Mouse (Mus musculus): ENCODE measurements around the gene Ppdpf. TPM values are rescaled to one million over a fixed set of nuclear protein-coding genes. Genes with fewer than 3 reads are reported as not detected.
A peak's percentile ranks its signal among the peaks of the same experiment; 100 is the strongest.

Ppdpf gene
- polyA plus RNA-seq (2015; fragmentation: Nextera tagmentation; extraction: Ambion mirVana), result 432 and 436 TPM in 2 replicates

DNA sequence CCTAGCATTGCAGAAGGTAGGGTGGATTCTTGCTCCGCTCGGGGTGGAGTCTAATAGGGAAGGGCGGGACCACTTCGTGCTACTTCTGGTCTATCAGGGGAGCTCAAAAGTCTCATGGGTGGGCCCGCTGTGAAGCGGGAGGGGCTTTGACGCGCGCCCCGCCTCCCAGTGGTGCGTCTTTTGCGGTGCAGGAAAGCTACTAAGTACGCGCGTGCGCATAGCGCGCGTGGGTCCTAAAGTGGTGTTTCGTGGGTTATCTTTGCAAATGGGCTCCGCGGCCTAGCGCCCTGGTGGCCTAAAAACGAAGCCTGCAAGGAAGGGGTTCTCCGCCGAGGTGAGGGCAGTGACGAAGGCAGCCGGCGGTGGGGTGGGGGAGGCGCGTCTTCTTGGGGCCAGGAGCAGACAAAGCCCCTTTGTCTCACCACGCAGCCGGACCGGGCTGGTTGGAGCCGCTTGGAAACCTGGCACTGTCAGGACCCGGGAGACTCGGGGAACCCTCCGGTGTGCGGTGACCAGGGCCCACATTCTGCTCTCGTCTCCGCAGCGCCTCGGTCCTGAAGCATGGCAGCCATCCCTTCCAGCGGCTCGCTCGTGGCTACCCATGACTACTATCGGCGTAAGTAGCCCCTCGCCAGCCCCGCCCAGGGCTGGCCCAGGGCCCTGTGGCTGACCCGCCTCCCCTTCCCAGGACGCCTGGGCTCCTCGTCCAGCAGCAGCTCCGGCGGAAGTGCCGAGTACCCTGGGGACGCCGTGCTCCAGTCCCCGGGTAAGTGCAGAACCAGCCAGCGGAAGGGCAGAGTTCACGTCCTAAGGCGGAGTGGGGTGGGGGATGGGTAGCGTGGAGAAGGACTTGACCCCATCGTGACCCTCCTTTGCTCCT is at the start of gene Ppdpf:
TSS of gene Ppdpf (plus strand) at position 127 of the 880 bp plus-strand sequence.
- Histone ChIP-seq H3K27me3 (replicated peaks) (no peaks in the 10 kb centered on the region), H3K9ac (peak within 1 kb of the TSS; percentile 94), H3K4me3 (peak within 1 kb of the TSS; percentile 78), H3K4me2 (peak within 1 kb of the TSS; percentile 65), H3K4me1 (peaks cover 18% of the 10 kb centered on the region), H3K9me3 (no peaks in the 10 kb centered on the region), H3K36me3 (replicated peaks) (0 out of 2 replicates have a peak, but pooled peaks cover 4% of the 10 kb centered on the region), H3K27ac (peak within 1 kb of the TSS; percentile 95)
- under 1% methylated on average over 64 of the region's 64 CpGs for whole genome bisulfite sequencing
- peak; percentile 90 for ATAC-seq (replicated peaks)

- no peak overlapping the region for H3K4me3 ChIP-seq
- H3K27me3 ChIP-seq (replicated peaks), result peaks cover 6% of the 10 kb centered on the region; the same call in 1 of the 2 replicates
- WGBS, result 86% methylated on average over 5 of the region's 5 CpGs
- no peak for ATAC-seq (replicated peaks)
- H3K4me1 ChIP-seq, result peaks cover 6% of the 10 kb centered on the region
- no peak overlapping the region for H3K4me2 ChIP-seq
- no peaks in the 10 kb centered on the region for H3K9me3 ChIP-seq
- H3K9ac ChIP-seq, result no peak overlapping the region
- H3K36me3 ChIP-seq (replicated peaks), result no peaks in the 10 kb centered on the region
- no peak overlapping the region for H3K27ac ChIP-seq
These were observed 47.3 kb upstream of the Ppdpf start for GRCm38 (mm10) chr2:181139641-181140193.

DNA sequence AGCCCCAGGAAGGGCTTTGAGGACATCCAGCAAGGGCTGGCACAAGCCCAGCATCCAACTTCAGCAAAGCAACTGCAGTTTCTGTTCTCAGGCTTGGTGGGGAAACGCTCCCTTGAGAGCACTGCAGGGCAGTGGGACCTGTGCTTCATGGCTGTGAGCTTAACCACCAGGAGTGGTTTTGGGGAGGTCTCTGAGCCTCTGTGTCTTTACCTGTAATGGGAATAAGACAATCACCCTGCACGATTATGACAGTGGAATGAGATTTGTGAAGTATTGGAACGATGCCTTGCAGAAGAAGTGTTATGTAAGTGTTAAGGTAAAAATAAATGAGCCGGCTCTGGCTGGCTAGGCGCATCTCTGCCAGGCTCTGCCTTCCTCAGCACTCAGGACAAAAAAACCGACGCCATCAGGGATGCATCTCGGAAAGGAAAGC is 44.3 kb upstream of the Ppdpf start:
- Histone ChIP-seq H3K4me2 (no peak overlapping the region), H3K4me1 (peaks cover 6% of the 10 kb centered on the region), H3K36me3 (replicated peaks) (0 out of 2 replicates have a peak, but pooled peaks cover 4% of the 10 kb centered on the region), H3K9me3 (no peaks in the 10 kb centered on the region), H3K27me3 (replicated peaks) (peaks cover 2% of the 10 kb centered on the region), H3K9ac (no peak overlapping the region), H3K27ac (no peak overlapping the region), H3K4me3 (no peak overlapping the region)
- 64% methylated on average over 8 of the region's 8 CpGs for WGBS
- no peak for ATAC-seq (replicated peaks)

DNA sequence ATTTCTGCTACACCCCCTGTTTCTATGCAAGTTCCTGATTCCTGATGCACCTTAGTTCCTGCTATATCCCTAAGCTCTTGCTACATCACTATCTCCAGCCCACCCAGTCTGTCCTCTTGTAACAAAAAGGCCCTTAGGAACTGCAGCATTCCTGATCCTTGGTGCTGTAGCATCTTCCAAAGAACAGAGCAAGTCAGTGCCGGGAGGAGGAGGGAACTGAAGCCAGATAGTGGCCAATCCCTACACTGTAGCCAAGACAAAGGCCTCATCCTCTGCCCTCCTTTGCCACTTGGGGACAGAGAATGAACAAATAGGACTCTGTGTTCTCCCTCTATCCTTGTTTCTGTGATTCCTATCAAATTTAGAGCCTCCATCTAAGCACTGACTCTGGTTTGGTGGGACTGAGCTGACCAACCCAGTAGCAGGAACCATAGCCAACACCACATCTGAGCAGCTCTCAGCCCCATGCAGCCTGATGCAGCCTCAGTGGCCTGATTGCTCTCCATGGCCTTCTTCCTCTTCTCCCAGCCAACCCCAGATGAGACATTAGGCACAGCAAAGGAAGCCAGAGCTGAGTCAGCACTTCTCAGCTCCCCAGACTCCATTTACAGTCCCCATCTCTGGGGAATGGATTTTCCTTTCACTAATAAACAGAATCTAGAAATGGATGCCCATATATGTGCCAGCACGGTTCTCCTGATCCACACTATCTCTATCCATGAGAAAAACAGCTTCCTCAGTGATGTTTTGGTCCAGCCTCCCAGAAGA is 43.4 kb upstream of the Ppdpf start:
- 68% methylated on average over 2 of the region's 2 CpGs for WGBS
- Histone ChIP-seq H3K27ac (no peak overlapping the region), H3K36me3 (replicated peaks) (0 out of 2 replicates have a peak, but pooled peaks cover 4% of the 10 kb centered on the region), H3K9me3 (no peaks in the 10 kb centered on the region), H3K4me2 (no peak overlapping the region), H3K4me3 (no peak overlapping the region), H3K4me1 (peaks cover 15% of the 10 kb centered on the region), H3K27me3 (replicated peaks) (peaks cover 2% of the 10 kb centered on the region), H3K9ac (no peak overlapping the region)
- ATAC-seq (replicated peaks), result no peak

DNA sequence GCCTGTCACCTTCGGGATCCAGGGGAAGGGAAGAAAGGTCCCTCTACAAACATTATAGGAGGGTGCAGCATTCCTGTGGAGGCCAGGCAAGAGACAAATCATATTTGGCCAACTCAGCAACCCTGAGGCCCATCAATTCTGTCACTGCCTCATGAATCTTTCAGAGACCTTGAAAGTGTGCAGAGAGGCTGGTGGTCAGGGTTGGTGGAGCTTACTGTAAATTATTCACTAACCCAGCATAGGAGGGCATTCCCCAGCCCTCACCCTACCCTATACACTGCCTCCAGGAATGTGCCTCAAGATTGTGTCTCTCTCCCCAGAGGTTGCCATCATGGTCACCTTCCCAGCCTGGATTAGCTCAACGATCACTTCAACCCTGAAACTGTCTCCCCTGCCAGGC is 42.4 kb upstream of the Ppdpf start:
- Histone ChIP-seq H3K36me3 (replicated peaks) (0 out of 2 replicates have a peak, but pooled peaks cover 4% of the 10 kb centered on the region), H3K9me3 (no peaks in the 10 kb centered on the region), H3K9ac (no peak overlapping the region), H3K4me2 (no peak overlapping the region), H3K27ac (no peak overlapping the region), H3K4me3 (no peak overlapping the region), H3K4me1 (peaks cover 16% of the 10 kb centered on the region), H3K27me3 (replicated peaks) (peaks cover 3% of the 10 kb centered on the region)
- 83% methylated on average over 2 of the region's 2 CpGs for WGBS
- ATAC-seq (replicated peaks), result no peak

GRCm38 (mm10) chr2:181146976-181147545 is 40.0 kb upstream of the Ppdpf start:
- Histone ChIP-seq H3K4me1 (peaks cover 16% of the 10 kb centered on the region), H3K9me3 (no peaks in the 10 kb centered on the region), H3K4me2 (peak overlapping the region; percentile 60; the same call in 1 of the 2 replicates), H3K9ac (no peak overlapping the region), H3K27me3 (replicated peaks) (peaks cover 3% of the 10 kb centered on the region; the same call in 1 of the 2 replicates), H3K36me3 (replicated peaks) (peaks cover 4% of the 10 kb centered on the region; the same call in 1 of the 2 replicates), H3K27ac (no peak overlapping the region), H3K4me3 (0 out of 2 replicates have a peak overlapping the region, but pooled peaks have one; percentile 35)
- no peak for ATAC-seq (replicated peaks)
- 51% methylated on average over 4 of the region's 4 CpGs for WGBS

DNA sequence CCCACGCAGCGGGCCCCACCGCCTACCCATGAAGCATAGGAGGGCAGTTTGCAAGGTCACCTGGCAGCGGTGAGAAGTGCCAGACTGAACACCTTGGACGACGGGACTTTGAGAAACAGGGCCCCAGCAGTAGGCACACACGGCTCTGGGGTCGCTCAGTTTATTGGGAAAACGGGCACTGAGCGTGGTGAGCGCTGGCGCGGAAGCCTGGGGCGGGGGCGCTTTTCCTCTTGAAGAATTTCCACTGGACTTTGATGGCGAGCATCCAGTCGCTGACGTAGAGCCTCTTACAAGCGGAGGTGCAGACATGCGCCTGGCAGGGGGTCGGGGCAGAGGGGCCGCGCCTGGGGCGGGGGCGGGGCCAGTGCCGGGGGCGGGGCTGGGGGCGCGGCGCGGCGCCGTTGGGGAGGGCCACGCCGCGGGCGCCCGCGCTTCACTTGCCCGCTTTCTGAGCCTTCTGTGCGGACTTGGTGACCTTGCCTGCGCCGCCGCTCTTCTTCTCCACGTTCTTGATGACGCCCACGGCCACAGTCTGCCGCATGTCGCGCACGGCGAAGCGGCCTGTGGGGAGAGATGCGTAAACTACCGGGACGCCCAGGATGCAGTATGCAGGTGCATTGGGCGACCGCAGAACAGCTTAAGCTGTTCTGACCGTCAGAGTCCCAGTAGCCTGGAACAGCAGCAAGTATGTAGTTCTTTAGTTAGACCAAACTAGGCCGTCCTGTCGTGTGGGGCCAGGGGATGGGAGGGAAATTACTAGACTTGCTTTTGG is 39.3 kb upstream of the Ppdpf start:
- H3K9ac ChIP-seq, result peak overlapping the region; percentile 31
- peaks cover 16% of the 10 kb centered on the region for H3K4me1 ChIP-seq
- H3K27me3 ChIP-seq (replicated peaks), result peaks cover 3% of the 10 kb centered on the region; the same call in 1 of the 2 replicates
- H3K9me3 ChIP-seq, result no peaks in the 10 kb centered on the region
- peak overlapping the region; percentile 60 for H3K4me2 ChIP-seq
- WGBS, result 2% methylated on average over 61 of the region's 61 CpGs
- no peak overlapping the region for H3K27ac ChIP-seq
- 0 out of 2 replicates have a peak, but pooled peaks have one; percentile 18 for ATAC-seq (replicated peaks)
- peaks cover 8% of the 10 kb centered on the region; the same call in 1 of the 2 replicates for H3K36me3 ChIP-seq (replicated peaks)
- H3K4me3 ChIP-seq, result peak overlapping the region; percentile 35

GRCm38 (mm10) chr2:181148318-181148955 is 38.6 kb upstream of the Ppdpf start:
- 17% methylated on average over 25 of the region's 31 CpGs for WGBS
- Histone ChIP-seq H3K36me3 (replicated peaks) (peaks cover 10% of the 10 kb centered on the region; the same call in 1 of the 2 replicates), H3K9me3 (no peaks in the 10 kb centered on the region), H3K4me3 (peak overlapping the region; percentile 35), H3K27me3 (replicated peaks) (peaks cover 3% of the 10 kb centered on the region; the same call in 1 of the 2 replicates), H3K27ac (no peak overlapping the region), H3K4me2 (peak overlapping the region; percentile 60), H3K9ac (no peak overlapping the region), H3K4me1 (peaks cover 16% of the 10 kb centered on the region)
- ATAC-seq (replicated peaks), result no peak

DNA sequence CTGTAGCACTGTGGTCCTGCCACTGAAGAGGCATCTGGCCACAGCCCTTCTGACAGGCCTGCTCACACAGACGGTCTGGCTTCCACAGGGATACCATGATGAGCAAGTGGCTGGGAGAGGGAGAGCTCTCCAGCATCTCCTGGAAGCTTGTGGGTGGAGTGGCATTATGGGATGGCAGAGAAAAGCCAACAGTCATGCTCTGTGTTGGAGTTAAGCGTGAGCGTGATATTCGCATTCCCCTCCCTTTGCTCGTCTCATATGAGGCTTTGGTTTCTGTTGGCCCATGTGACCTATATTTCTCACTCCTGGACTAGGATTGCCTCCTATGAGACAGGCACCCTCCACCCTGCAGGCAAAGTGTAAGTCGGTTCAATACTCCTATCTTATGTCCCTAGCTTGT is 36.8 kb upstream of the Ppdpf start:
- no peaks in the 10 kb centered on the region for H3K9me3 ChIP-seq
- no peak overlapping the region for H3K4me2 ChIP-seq
- H3K27me3 ChIP-seq (replicated peaks), result peaks cover 3% of the 10 kb centered on the region; the same call in 1 of the 2 replicates
- H3K4me1 ChIP-seq, result peaks cover 28% of the 10 kb centered on the region
- H3K9ac ChIP-seq, result no peak overlapping the region
- H3K36me3 ChIP-seq (replicated peaks), result peaks cover 10% of the 10 kb centered on the region; the same call in 1 of the 2 replicates
- H3K27ac ChIP-seq, result no peak overlapping the region
- no peak for ATAC-seq (replicated peaks)
- WGBS, result 75% methylated on average over 6 of the region's 6 CpGs
- no peak overlapping the region for H3K4me3 ChIP-seq

- Histone ChIP-seq H3K4me2 (no peak overlapping the region), H3K9me3 (no peaks in the 10 kb centered on the region), H3K27ac (no peak overlapping the region), H3K9ac (no peak overlapping the region), H3K27me3 (replicated peaks) (0 out of 2 replicates have a peak, but pooled peaks cover 3% of the 10 kb centered on the region), H3K36me3 (replicated peaks) (peaks cover 5% of the 10 kb centered on the region; the same call in 1 of the 2 replicates), H3K4me3 (no peak overlapping the region), H3K4me1 (peaks cover 38% of the 10 kb centered on the region)
- WGBS, result 95% methylated on average over 17 of the region's 17 CpGs
- ATAC-seq (replicated peaks), result no peak
These were observed 34.3 kb upstream of the Ppdpf start for GRCm38 (mm10) chr2:181152701-181153100.
